ENCODE assay signal across 16 mouse cellular contexts in genomic region chr2:79059944-79060238, GRCm38 (mm10).
DNase-seq lines count a peak whose midpoint lies in the region; ATAC-seq and TF ChIP-seq lines count a peak whose summit lies in the region.
"Had no signal": no experiment of that assay in that cellular context is flagged by ENCODE, and none has a peak within 500 bp of the region (broad histone marks: within the 10 kb centered on the region; RNA-seq: fewer than 3 reads in every experiment).

No protein-coding gene starts in this region.

- no peak overlapping the region for H3K4me2 ChIP-seq in forebrain, embryonic 13.5 days
- H3K4me2 ChIP-seq in forebrain, embryonic 11.5 days (ENCODE audit: low read depth, low read length, severe bottlenecking) = no peak overlapping the region
- H3K4me2 ChIP-seq in hindbrain, embryonic 13.5 days = no peak overlapping the region
- H3K4me2 ChIP-seq in midbrain, embryonic 14.5 days (ENCODE audit: low read length) = no peak overlapping the region
- H3K4me2 ChIP-seq: embryonic facial prominence, embryonic 13.5 days had no signal

- H3K4me1 ChIP-seq in forebrain, embryonic 13.5 days = peaks cover 8% of the 10 kb centered on the region; the same call in 1 of the 2 replicates
- H3K4me1 ChIP-seq in forebrain, embryonic 11.5 days (replicated peaks; ENCODE audit: control insufficient read depth, insufficient read depth, low read length) = no peaks in the 10 kb centered on the region
- peaks cover 27% of the 10 kb centered on the region for H3K4me1 ChIP-seq in bone marrow macrophage, adult 2 months (ENCODE audit: control insufficient read depth, insufficient read depth, low read length)
- peaks cover 12% of the 10 kb centered on the region; the same call in 1 of the 2 replicates for H3K4me1 ChIP-seq in hindbrain, embryonic 13.5 days (replicated peaks)
- no peaks in the 10 kb centered on the region for H3K4me1 ChIP-seq in midbrain, embryonic 14.5 days (ENCODE audit: control insufficient read depth, insufficient read depth, low read length)

- H3K27ac ChIP-seq in forebrain, embryonic 13.5 days = no peak overlapping the region
- no peak overlapping the region for H3K27ac ChIP-seq in forebrain, embryonic 11.5 days (ENCODE audit: low read depth, low read length)
- H3K27ac ChIP-seq in bone marrow macrophage, adult 2 months (ENCODE audit: insufficient read depth, low read depth, low read length) = peak overlapping the region; percentile 47
- peak overlapping the region; percentile 70 for H3K27ac ChIP-seq in hindbrain, embryonic 13.5 days
- H3K27ac ChIP-seq in midbrain, embryonic 14.5 days (replicated peaks; ENCODE audit: low read depth, low read length) = peak overlapping the region; percentile 50
- H3K27ac ChIP-seq: embryonic facial prominence, embryonic 13.5 days had no signal

- ATAC-seq in forebrain, embryonic 13.5 days = 0 out of 2 replicates have a peak, but pooled peaks have one; percentile 17
- ATAC-seq in forebrain, embryonic 11.5 days (replicated peaks; ENCODE audit: low FRiP score) = no peak
- ATAC-seq in hindbrain, embryonic 13.5 days (ENCODE audit: low FRiP score) = peak; percentile 54; the same call in 1 of the 2 replicates
- ATAC-seq in midbrain, embryonic 14.5 days (ENCODE audit: low FRiP score, low TSS enrichment) = 0 out of 2 replicates have a peak, but pooled peaks have one; percentile 20

- H3K9me3 ChIP-seq in forebrain, embryonic 13.5 days (replicated peaks) = no peaks in the 10 kb centered on the region
- H3K9me3 ChIP-seq in forebrain, embryonic 11.5 days (ENCODE audit: control insufficient read depth, low read length) = no peaks in the 10 kb centered on the region
- no peaks in the 10 kb centered on the region for H3K9me3 ChIP-seq in hindbrain, embryonic 13.5 days
- no peaks in the 10 kb centered on the region for H3K9me3 ChIP-seq in midbrain, embryonic 14.5 days (ENCODE audit: control insufficient read depth, low read length)
- H3K9me3 ChIP-seq: embryonic facial prominence, embryonic 13.5 days had no signal

- H3K27me3 ChIP-seq in forebrain, embryonic 13.5 days = no peaks in the 10 kb centered on the region
- H3K27me3 ChIP-seq in forebrain, embryonic 11.5 days (ENCODE audit: control insufficient read depth, insufficient read depth, low read length) = no peaks in the 10 kb centered on the region
- no peaks in the 10 kb centered on the region for H3K27me3 ChIP-seq in hindbrain, embryonic 13.5 days
- H3K27me3 ChIP-seq in midbrain, embryonic 14.5 days (ENCODE audit: control insufficient read depth, insufficient read depth, low read length) = no peaks in the 10 kb centered on the region
- H3K27me3 ChIP-seq: embryonic facial prominence, embryonic 13.5 days had no signal

- no peaks in the 10 kb centered on the region for H3K36me3 ChIP-seq in forebrain, embryonic 13.5 days (ENCODE audit: poor library complexity, severe bottlenecking)
- no peaks in the 10 kb centered on the region for H3K36me3 ChIP-seq in forebrain, embryonic 11.5 days (ENCODE audit: control insufficient read depth, insufficient read depth, low read length)
- no peaks in the 10 kb centered on the region for H3K36me3 ChIP-seq in hindbrain, embryonic 13.5 days
- H3K36me3 ChIP-seq in midbrain, embryonic 14.5 days (ENCODE audit: control insufficient read depth, insufficient read depth, low read length) = no peaks in the 10 kb centered on the region
- H3K36me3 ChIP-seq: embryonic facial prominence, embryonic 13.5 days had no signal

- DNase-seq in forebrain, embryonic 11.5 days (ENCODE audit: low spot score) = no peak
- peak; percentile 14 for DNase-seq in midbrain, embryonic 14.5 days
- DNase-seq in thymus, adult 18-20 months = no peak
- no peak for DNase-seq in gastrocnemius, postnatal 14 days
- no peak for DNase-seq in cerebellum, postnatal 25 days
- DNase-seq: adrenal gland, postnatal 10 days; heart, adult 18-20 months; lung, adult 18-20 months; lung, postnatal 4 days; retina, postnatal 1 day; right cerebral cortex, postnatal 4 days; thymus, adult 2 months had no signal

- 84% methylated on average over 4 of the region's 4 CpGs for whole genome bisulfite sequencing in forebrain, embryonic 13.5 days
- 91% methylated on average over 4 of the region's 4 CpGs for WGBS in forebrain, embryonic 11.5 days
- 66% methylated on average over 4 of the region's 4 CpGs for WGBS in hindbrain, embryonic 13.5 days
- 71% methylated on average over 4 of the region's 4 CpGs for WGBS in midbrain, embryonic 14.5 days

- intact Hi-C loops in gastrocnemius, postnatal 14 days (cut with DNase I; ENCODE audit: low total_unique reads) = no loop called here

- TF ChIP-seq CTCF in bone marrow macrophage, adult 2 months (IDR thresholded peaks at IDR 0.05; ENCODE audit: low read depth, low read length) = no peak

- no peak for TF ChIP-seq POLR2A in bone marrow macrophage, adult 2 months (IDR thresholded peaks at IDR 0.05; ENCODE audit: borderline replicate concordance, low read depth, low read length)

- H3K9ac ChIP-seq in forebrain, embryonic 13.5 days = no peak overlapping the region
- H3K9ac ChIP-seq in forebrain, embryonic 11.5 days (ENCODE audit: low read length) = no peak overlapping the region
- H3K9ac ChIP-seq in hindbrain, embryonic 13.5 days = no peak overlapping the region
- no peak overlapping the region for H3K9ac ChIP-seq in midbrain, embryonic 14.5 days (replicated peaks; ENCODE audit: low read length)
- H3K9ac ChIP-seq: embryonic facial prominence, embryonic 13.5 days had no signal

- H3K4me3 ChIP-seq in forebrain, embryonic 13.5 days = no peak overlapping the region
- no peak overlapping the region for H3K4me3 ChIP-seq in forebrain, embryonic 11.5 days (ENCODE audit: low read depth, low read length)
- H3K4me3 ChIP-seq in bone marrow macrophage, adult 2 months (ENCODE audit: insufficient read depth, low read length) = no peak overlapping the region
- H3K4me3 ChIP-seq in hindbrain, embryonic 13.5 days = no peak overlapping the region
- no peak overlapping the region for H3K4me3 ChIP-seq in midbrain, embryonic 14.5 days (replicated peaks; ENCODE audit: low read depth, low read length)
- H3K4me3 ChIP-seq: embryonic facial prominence, embryonic 13.5 days had no signal

Comparison
In these comparisons a context has a peak if more than half of its experiments do, and no peak if none do; other contexts are left out.
1. H3K27ac ChIP-seq: peak in bone marrow macrophage, adult 2 months (single experiment), hindbrain, embryonic 13.5 days (single experiment) and midbrain, embryonic 14.5 days (single experiment); none in forebrain, embryonic 13.5 days (single experiment) and forebrain, embryonic 11.5 days (single experiment).